Comparison of ENCODE assay signal across 17 mouse cellular contexts in the genomic region with DNA sequence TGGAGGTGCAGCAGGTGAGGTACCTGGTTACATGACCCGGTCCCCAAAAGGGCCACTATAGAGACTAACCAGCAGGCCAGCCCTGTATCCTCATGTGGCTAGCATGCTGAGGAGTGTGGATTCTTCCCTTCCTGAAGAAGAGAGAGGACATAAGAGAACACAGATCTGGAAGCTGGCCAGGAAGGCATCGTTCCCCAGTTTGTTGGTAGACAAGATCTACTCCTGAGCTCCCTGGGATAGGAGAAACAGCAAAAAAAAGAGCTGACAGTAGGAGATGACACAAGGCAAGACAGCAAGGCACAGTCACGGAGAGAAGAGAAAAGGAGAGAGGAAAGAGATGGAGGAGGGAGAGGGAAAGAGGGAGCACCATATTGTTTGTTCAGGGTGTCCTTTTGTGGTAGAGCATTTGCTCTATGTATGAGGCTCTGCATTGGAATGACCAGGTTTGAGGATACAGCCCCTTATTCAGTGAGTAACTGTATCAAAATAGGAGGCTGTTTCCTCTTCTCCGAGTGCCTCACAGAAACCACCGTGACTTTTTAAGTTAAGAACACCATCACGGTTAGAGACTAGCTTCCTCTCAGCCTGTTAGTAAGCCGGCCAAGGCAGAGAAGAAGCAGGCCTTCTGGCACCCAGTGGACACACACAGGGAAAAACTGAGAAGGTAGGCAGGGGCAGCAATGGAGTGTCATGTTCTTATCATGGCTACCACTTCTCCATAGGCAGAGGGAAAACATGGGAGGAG. TPM values are rescaled to one million over a fixed set of nuclear protein-coding genes. Genes with fewer than 3 reads are reported as not detected.
DNase-seq lines count a peak whose midpoint lies in the region; ATAC-seq lines count a peak whose summit lies in the region.
"Had no signal": no experiment of that assay in that cellular context is flagged by ENCODE, and none has a peak within 500 bp of the region (broad histone marks: within the 10 kb centered on the region; RNA-seq: fewer than 3 reads in every experiment).

No protein-coding gene starts in this region.

- H3K4me3 ChIP-seq in kidney, embryonic 16.5 days (ENCODE audit: low read length), result no peak overlapping the region
- H3K4me3 ChIP-seq: forebrain, embryonic 12.5 days; heart, adult 2 months had no signal

- no peaks in the 10 kb centered on the region for H3K9me3 ChIP-seq in kidney, embryonic 16.5 days (ENCODE audit: low read length)
- H3K9me3 ChIP-seq: forebrain, embryonic 12.5 days had no signal

- DNase-seq in layer of hippocampus, adult 11-12 months (ENCODE audit: low spot score), result peak; percentile 47
- no peak for DNase-seq in layer of hippocampus, postnatal 36 days
- DNase-seq in thymus, postnatal 4 days, result peak; percentile 36
- no peak for DNase-seq in thymus, postnatal 25 days
- peak; percentile 29 for DNase-seq in layer of hippocampus, adult 9-11 months
- no peak for DNase-seq in urinary bladder, postnatal 36 days (ENCODE audit: low spot score in 2 of 2)
- DNase-seq: cerebellum, adult 8-10 months; gastrocnemius, postnatal 10 days; heart, adult 2 months; kidney, adult 2 months; kidney, postnatal 14 days; left cerebral cortex, postnatal 4 days; lung, adult 18-20 months had no signal

- WGBS in kidney, embryonic 16.5 days, result 84% methylated on average over 7 of the region's 7 CpGs

- H3K4me2 ChIP-seq in kidney, embryonic 16.5 days (replicated peaks; ENCODE audit: low read depth, low read length), result no peak overlapping the region
- H3K4me2 ChIP-seq: forebrain, embryonic 12.5 days; midbrain, embryonic 11.5 days had no signal

- H3K9ac ChIP-seq in kidney, embryonic 16.5 days (replicated peaks; ENCODE audit: low read length), result no peak overlapping the region
- H3K9ac ChIP-seq: forebrain, embryonic 12.5 days had no signal

- no peaks in the 10 kb centered on the region for H3K36me3 ChIP-seq in kidney, embryonic 16.5 days (ENCODE audit: insufficient read depth, low read length)
- H3K36me3 ChIP-seq: forebrain, embryonic 12.5 days had no signal

- no peak for ATAC-seq in kidney, embryonic 16.5 days (ENCODE audit: low FRiP score, low TSS enrichment)

- H3K4me1 ChIP-seq in kidney, embryonic 16.5 days (ENCODE audit: insufficient read depth, low read length), result no peaks in the 10 kb centered on the region

- H3K27me3 ChIP-seq in kidney, embryonic 16.5 days (ENCODE audit: insufficient read depth, low read length), result no peaks in the 10 kb centered on the region
- H3K27me3 ChIP-seq: forebrain, embryonic 12.5 days had no signal

- no peak overlapping the region for H3K27ac ChIP-seq in kidney, embryonic 16.5 days (ENCODE audit: low read length)
- H3K27ac ChIP-seq: forebrain, embryonic 12.5 days; heart, adult 2 months; stomach, postnatal 0 days had no signal

RNA-seq across cellular contexts. Expression of gene St8sia1, which starts 12.5 kb away (rescaled TPM):
- total RNA-seq in layer of hippocampus, postnatal 36 days (2021), result 10 to 100 TPM; 34.6 to 34.9 TPM
- polyA plus RNA-seq in kidney, embryonic 16.5 days (2015; fragmentation: Nextera tagmentation; extraction: Ambion mirVana), result 4.2 and 4.5 TPM in 2 replicates

Comparison
In these comparisons a context has a peak if more than half of its experiments do, and no peak if none do; other contexts are left out.
1. DNase-seq: peak in layer of hippocampus, adult 11-12 months (single experiment), thymus, postnatal 4 days (single experiment) and layer of hippocampus, adult 9-11 months (single experiment); none in layer of hippocampus, postnatal 36 days (0 of 2), thymus, postnatal 25 days (single experiment) and urinary bladder, postnatal 36 days (0 of 2).